Mouse (Mus musculus) frontal cortex, adult (tissue): ENCODE data around the gene Gm16253.
A peak's percentile ranks its signal among the peaks of the same experiment; 100 is the strongest.

Experiments used
- ATAC-seq: cut with Nextera tagmentation; 2 replicates; pipeline ENCODE4 v1.9.2; 2017; ENCODE audit warnings: mild to moderate bottlenecking, moderate library complexity, mixed read lengths; ENCODE audit not compliant: low TSS enrichment

Gm16253 gene

DNA sequence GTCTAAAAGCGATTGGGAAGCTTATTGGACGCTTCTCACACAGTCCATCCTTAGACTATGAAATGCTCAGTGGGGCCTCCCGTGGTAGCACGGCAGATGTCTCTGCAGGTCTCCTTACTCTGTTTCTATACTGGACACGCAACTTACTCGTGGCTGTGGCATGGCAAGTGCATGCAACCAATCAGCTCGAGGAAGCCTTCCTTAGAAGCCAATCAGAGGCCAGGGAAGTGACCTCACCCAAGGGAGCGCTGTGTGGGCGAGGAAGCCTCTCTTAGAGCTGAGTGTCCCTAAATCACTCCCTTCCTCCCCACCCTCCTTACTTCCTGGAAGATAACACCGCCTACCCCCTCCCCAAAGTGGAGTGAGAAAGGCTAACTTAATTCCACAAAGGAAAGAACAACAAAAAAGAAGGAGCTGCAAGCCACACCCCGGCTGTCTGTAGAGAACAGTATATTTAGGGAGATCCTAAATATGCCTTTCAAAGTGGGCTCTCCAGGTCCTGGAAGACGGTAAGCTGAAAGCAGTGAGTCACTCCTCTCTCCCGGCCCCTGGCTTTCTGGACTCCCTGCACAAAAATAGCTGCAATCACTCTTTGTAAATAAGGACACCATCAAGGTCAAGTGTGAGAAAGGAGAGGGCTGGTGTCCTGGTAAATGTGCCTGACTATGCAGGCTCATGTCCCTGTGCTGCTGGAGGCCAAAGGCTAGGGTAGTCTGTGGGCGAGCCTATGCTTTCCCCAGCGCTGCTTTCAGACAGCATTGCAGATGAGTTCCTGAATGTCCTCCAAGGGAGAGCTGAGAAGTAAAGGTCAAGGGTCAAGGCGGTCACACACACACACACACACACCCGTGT is at the start of gene Gm16253:
TSS of gene Gm16253 (plus strand) at position 295 of the 852 bp plus-strand sequence.
- peak; percentile 79 for ATAC-seq

DNA sequence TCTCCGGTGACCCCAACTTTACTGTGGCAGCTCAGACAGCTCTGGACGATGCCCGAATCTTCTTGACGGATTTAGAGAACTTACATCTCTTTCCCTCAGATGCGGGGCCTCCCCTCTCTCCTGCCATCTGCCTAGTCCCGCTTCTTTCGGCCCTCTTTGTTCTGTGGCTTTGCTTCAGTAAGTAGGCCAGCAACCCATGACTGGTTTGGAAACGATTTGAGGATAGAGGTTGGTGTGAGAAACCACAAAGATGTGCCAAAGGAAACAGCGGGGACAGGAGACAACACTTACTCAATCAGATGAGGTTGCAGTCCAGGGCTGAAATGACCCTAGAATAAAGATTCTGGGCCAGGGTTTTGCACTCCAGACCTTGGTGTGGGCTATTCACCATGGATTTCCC is 48.3 kb upstream of the Gm16253 start:
- ATAC-seq, result no peak

DNA sequence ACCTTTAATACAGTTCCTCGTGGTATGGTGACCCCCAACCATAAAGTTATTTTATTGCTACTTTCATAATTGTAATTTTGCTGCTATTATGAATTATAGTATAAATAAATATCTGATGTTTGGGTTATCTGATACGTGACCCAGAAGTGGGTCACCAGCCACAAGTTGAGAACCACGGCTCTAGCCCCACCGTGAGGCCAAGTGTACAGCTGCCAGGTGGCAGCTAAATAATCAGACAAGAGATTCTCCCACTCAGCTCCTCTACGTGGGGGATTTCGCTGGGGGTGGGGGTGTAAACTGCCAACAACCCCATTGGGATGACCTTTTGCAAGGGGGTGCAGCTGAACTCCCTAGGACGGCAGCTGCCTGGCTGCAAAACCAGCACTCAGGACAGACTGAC is 44.7 kb upstream of the Gm16253 start:
- ATAC-seq, result no peak

DNA sequence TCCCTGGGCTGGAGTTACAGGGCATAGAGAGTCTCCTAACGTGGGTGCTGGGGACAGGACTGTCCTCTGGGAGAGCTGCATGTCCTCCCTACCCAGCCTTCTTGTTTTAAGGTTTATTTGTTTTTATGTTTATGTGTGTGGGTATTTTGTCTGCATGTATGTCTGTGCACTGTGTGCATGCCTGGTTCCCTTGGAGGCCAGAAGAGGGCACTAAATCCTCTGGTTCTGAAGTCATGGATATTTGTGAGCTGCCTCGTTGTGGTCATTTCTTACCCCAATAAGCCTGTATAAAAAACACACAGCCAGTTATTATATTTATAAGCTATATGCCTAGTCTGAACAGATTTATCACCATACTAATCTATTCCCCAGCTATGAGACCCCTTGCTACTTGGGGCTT is 42.5 kb upstream of the Gm16253 start:
- no peak for ATAC-seq

DNA sequence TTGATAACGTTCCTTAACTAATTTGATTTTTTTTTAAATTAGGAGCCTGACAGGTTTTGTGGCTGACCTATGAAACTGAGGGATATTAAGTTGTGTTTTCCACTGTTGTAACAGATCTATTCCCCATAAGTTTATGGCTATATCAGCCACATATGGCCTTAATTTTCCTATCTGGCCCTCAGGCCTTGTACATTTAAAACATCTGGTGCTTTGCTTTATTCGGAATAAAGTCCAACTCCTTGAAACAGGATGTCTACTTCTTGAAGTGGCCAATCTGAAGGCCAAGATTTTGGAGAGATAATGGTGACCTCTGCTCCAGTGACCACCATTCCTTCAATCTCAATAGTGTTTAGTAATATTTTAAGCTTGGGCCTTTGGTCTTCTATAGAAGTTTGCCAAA is 37.5 kb upstream of the Gm16253 start:
- no peak for ATAC-seq

DNA sequence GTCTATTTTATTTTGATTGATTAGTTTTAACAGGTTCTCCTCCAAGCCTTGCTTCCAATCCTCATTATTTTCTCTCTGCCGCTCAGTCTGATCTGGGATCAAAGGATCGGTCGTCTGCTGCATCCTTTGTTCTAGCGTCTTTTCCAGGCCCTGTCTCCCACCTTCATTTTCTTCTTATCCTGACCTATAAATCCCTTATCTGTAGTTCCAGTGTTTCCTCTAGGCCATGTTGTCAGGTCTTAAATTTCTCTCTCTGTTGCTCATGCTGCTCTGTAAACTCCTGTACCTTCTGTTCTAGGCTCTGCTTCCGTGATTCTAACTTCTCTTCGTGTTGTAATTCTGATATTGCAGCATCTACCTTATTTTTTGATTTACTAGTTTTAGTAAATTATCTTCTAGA is 36.0 kb upstream of the Gm16253 start:
- ATAC-seq, result no peak

DNA sequence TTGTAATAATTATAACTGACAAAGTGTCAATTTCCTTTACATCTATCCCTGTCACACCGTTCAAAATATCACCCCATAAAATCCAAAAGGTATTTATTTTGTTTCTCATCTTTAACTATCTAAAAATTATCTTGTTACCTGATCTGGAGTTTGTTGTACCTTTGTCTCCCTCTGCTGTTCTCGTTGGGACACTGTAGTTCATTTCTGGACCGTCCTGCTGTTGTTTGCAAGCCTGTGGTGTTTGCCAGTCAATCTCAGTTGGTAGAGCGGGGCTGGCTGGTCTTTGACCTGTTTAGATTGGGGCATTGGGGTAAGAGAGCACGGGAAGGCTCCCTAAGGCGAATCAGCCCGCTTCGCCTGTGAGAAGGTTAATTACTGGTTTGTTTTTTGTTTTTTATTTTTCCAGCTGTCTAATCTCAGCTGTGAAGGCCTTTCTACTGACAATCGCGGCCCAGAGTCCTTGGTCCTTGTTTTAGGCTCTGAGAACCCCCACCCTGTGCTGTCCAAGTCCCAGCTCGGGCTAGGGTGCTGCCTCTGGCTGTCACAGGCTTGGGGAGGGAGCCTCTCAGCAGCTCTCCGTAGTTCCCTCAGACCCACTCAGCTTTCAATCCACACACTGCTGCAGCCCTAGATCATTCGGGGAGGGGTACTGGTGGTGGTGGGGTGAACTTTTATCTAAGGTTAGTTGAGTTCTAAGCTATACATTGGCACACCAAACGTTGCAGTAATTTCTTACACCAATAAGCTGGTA is 35.3 kb upstream of the Gm16253 start:
- no peak; the same call in 1 of the 2 replicates for ATAC-seq

DNA sequence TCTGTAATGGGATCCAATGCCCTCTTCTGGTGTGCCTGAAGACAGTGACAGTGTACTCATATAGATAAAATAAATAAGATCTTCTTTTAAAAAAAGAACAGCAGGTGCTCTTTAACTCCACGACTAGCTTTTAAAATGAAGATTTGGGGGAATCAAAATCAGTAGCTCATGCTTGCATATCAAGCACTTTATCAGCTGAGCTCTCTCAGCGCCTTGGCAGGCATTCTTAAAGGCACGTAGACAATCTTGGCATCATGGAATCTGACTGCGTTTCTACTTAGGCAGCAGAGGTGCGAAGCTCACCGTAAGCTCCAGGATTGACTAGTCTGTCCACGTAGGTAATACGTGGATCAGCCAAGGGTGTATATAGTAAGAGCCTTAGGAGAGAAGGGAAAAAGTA is 34.2 kb upstream of the Gm16253 start:
- no peak for ATAC-seq

DNA sequence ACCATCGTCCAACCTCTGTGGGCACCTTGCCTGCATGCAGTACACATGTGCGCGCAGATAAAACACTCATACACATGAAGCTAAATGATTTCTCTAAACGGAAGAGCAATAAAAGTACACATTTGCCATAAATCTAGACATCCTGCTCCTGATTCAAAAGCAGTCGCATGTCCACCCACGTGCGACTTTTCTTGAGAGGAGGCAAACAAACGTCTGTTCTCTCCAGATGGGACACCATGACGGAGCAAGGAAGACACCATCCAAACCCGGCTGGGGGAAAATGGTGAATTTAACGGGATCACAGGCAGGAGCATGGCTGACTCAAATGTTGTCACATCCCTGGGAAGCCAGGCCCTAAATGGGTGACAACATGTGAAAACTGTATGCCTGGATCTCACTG is 33.4 kb upstream of the Gm16253 start:
- peak; percentile 42 for ATAC-seq

DNA sequence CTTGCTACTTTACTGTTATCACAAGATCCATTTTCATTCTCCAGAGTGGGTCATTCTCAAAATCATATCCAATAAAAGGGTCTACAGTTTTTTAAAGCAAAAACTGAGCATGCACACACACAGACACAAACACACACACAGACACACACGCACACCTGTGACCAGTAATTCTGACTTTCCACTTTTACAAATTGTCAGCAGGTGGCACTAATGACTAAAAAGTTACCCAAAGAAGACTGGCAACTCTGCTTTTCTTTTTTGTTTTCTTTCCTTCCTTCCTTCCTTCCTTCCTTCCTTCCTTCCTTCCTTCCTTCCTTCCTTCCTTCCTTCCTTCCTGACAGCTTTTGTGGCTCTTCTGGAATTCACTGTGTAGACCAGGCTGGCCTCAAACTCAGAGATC is 31.2 kb upstream of the Gm16253 start:
- ATAC-seq, result no peak

DNA sequence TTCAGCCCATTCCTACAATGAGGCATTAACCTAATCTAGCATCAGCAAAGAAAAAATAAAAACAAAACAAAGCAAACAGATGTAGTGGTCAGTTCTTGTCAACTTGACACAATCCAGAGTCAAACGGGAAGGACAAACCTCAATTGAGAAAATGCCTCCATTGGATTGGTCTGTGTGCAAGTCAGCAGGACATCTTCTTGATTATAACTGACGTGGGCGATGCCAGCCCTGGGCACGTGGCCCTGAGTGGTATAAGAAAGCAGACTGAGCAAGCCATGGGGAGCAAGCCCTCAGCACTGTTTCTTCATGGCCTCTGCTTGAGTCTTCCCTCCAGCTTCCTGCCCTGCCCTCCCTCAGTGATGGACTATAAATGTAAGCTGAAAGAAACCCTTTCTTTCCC is 29.9 kb upstream of the Gm16253 start:
- ATAC-seq, result no peak

DNA sequence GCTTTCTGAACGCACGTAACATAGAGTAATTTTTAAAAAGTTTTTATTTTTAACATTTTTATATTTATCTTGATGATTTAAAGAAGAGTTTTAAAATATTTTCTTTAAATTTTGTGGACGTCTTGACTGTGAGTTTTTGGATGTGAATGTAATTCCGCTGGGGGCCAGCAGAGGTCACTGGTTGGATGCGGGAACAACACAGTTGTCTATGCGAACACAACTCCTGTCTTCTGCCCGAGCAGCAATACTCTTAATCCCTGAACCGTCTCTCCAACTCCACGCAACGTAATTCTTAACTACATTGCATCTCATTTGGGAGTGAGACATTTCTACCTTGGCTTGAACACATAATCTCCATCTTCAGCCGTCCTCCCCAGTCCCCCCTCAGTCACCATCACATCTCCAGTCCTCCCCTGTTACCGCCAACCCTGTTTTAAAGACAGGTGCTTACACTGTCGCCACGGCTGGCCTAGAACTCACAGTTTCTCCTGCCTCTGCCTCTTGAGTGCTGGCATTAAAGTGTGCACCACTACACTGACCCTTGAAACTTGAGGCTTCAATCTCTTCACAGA is 29.3 kb upstream of the Gm16253 start:
- ATAC-seq, result peak; percentile 56; the same call in 1 of the 2 replicates

DNA sequence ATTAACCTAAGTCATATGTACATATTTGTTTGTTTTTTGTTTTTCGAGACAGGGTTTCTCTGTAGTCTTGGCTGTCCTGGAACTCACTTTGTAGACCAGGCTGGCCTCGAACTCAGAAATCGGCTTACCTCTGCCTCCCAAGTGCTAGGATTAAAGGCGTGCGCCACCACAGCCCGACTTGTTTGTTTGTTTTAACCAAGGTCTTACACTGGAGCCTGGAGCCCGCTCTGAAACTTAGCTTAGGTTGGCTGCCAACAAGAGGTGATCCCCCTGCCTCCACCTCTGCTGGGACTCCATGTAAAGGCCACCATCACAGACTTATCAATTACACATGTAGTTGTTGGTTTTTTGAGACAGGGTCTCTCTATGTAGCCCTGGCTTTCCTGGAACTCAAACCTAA is 28.0 kb upstream of the Gm16253 start:
- ATAC-seq, result no peak

DNA sequence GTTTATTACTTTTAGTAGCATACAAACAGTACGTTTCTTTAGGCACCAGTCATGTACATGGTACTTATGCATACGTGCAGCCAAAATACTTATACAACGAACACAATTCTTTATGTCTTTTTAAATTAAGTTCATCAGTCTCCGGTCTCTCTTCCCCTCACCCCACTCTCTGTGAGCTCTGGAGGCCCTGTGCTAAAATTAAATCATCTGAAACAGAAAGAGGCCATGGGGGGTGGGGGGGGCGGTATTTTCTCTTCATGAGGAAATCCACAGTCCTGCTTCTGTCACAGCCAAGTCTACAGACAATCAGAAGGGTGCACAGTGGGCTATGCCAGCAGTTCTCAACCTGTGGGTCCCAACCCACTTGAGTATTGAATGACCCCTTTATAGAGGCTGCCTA is 27.4 kb upstream of the Gm16253 start:
- no peak for ATAC-seq

DNA sequence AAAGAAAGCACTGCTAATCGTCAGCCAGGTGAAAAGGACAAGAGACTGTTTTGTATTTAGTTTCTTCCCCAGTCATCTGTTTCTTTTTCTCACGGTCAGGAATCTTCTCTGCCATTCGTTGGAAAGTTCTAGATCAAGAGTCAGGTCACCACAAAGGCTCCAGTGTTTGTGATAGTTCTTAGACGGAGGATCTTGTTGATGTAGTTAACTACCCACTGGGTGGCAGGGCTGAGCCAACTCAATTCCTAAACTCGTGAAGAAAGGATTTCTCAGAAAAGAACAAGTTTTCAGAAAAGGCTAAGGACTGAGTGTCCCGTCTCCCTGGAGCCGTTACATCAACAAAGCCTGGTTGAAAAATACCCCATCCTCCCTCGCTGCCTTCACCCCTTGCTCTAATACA is 25.6 kb upstream of the Gm16253 start:
- ATAC-seq, result peak; percentile 74

DNA sequence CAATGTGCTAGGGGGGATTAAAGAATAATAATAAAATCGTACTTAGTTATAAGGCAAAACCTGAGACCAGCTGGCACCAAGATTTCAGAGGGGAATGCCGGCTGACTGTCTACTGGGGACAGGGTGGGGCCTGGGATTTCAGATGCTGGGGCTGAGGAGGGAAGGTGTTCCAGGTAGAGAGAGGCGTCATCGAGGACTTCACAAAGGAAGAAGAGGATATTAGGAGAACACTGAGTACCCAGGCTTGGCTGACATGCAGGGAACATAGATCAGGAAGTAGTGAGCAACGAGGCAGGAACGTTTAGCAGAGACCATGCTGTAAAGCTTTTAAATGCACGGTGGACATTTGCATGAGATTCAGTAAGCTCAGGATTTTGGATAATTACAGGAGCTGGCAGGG is 24.9 kb upstream of the Gm16253 start:
- no peak for ATAC-seq

DNA sequence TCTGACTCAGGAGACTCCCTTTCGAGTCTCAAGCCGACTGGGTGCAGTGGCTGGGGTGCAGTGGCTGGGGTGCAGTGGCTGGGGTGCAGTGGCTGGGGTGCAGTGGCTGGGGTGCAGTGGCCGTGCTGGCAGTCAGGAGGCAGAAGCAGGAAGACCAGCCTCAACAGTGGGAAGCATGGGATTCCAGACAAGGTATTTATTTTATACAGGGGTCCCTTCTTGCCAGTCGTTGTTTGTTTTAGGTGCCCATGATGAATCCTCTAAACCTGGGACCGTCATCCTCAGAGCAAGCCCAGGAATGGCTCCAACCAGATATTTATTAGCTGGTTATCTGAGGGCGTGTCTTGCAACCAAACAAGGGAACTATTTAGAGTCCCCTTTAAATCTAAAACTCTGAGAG is 23.2 kb upstream of the Gm16253 start:
- no peak for ATAC-seq

DNA sequence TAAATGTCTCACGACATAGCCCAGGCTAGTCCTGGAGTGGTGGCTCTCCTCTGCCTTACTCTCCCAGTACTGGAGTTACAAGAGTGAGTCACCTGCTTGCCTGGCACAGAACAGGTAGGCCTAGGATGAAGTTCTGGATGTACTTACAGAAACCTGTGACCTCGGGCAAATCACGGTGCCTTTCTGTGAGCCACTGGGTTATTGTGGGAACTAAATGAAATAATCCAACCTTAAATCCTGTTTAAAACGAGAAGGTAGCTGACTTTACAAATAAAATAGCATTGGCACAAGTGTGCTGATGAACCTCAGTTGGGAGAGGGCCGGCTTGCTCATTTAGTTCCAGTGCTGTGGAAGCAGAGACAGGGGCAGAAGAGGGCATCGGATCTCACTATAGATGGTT is 22.5 kb upstream of the Gm16253 start:
- no peak for ATAC-seq

DNA sequence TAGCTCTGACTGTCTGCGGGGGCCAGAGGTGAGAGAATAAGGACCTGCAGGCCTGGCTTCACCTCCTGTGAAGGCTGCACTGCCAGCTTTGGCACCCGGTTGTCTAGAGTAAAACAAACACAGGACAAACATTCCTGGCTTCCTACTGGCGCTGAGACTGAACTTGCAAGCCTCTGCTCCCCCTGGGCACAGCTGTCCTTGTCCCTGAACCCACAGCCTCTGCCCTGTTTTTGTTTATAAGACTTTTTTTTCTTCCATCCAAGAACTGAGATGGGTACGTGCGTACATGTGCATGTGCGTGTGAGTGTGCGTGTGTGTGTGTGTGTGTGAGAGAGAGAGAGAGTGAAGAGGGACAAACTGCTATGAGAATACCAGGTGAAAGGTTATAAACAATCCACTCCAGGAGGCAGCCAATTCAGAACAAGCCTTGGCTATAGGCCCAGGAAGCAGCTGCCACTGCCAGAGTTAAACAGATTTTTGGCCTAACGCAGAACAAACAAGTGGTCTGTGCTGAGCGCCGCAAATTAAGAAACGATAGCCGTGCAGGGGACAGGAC is 21.7 kb upstream of the Gm16253 start:
- ATAC-seq, result no peak

DNA sequence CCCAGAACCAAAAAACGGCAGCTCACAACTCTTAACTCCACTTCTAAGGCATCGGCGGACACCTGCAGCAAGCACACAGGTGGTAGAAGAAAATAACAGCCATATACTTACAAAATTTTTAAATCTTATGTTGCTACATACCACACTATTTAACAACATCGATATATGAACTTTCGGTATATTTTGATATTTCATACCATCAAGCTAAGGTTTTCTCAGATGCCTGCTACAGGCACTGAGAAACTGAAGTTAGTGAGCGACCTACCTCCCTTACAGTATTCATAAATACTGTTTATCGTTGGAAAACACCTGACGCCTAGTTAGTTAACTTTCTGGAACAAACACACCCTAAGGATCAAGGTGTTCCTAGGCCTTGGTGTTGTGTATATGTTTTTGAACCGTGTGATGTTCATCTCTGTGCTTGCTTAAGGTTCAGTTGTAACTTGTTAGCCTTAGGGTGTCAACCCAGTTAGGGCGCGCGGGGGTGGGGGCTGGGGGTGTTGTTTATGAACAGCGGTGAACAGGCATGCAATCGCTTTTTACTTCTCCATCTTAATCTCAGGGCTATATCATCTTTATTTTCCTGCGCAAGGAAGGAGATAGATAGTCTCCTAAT is 20.7 kb upstream of the Gm16253 start:
- ATAC-seq, result no peak

DNA sequence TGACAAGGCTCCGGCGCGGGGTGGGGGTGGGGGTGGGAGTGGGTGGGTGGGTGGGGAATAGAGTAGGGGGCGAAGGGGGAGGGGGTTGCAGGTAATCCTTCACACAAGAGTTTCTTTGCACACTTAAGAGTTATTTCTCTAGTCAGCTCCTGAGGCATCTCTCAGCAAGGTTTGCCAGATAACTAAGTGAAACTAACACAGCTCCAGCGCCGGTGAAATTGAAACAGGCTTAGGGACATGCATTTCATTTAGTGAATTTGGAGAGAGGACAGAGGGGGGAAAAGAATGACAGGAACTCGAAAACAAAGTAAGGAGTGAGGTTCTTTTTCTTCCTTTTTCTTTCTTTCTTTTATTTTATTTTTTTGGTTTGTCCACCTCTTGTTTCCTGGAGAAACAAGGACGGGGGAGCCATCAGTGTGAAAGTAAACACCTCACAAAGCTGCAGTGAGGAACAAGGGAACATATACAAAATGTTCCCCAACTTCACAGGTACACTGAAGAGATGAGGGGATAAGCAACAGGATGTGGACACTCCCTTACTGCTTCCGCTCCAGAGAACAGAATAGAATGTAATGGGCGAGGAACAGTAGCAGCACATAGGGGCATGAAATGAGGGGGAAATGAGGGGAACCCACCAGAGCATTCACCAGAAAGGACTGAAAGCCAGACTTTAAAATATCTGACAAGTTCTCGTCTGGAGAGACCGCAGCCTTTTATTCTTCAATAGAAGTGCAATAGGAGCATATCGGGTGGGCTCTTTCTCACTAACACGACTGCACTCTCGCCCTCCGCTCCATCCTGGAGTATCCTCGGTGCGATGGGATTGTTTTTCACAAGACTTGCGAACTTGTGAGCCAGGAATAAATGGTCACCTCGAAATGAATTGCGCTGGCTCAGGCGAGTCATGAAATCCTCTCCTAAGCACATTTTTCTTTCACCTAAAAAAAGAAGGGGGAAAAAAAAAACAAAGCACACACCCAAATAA is 19.8 kb upstream of the Gm16253 start:
- ATAC-seq, result no peak
